Mouse (Mus musculus) kidney, embryonic 14.5 days (tissue): ENCODE measurements around the gene Eps8l2. TPM values are rescaled to one million over a fixed set of nuclear protein-coding genes. Genes with fewer than 3 reads are reported as not detected.

Source experiments
- ATAC-seq: fragments of 200-750 bp; cut with Nextera tagmentation; 2 replicates; pipeline ENCODE4 v1.8.0; 2017; ENCODE audit warnings: moderate number of reproducible peaks, mild to moderate bottlenecking, moderate TSS enrichment, moderate library complexity; ENCODE audit not compliant: low FRiP score, low TSS enrichment
- H3K27ac ChIP-seq: fragments of 300-500 bp; sonication (generic); 2 replicates; pipeline ENCODE4 v1.5.1; 2014; ENCODE audit warnings: low read depth, mild to moderate bottlenecking, low read length, moderate library complexity, mixed read lengths
- H3K27me3 ChIP-seq: fragments of 300-500 bp; sonication (generic); 2 replicates; pipeline ENCODE4 v1.6.1; 2014; ENCODE audit warnings: mild to moderate bottlenecking, low read length; ENCODE audit not compliant: control insufficient read depth, insufficient read depth
- H3K36me3 ChIP-seq: fragments of 300-500 bp; sonication (generic); 2 replicates; pipeline ENCODE4 v1.6.1; 2014; ENCODE audit warnings: low read length, mixed read lengths; ENCODE audit not compliant: control insufficient read depth, insufficient read depth
- H3K4me1 ChIP-seq: fragments of 300-500 bp; sonication (generic); 2 replicates; pipeline ENCODE4 v1.6.1; 2014; ENCODE audit warnings: low read length, mixed read lengths; ENCODE audit not compliant: control insufficient read depth, insufficient read depth
- H3K4me2 ChIP-seq: fragments of 300-500 bp; sonication (generic); replicated peaks from 2 replicates; pipeline ENCODE4 v1.6.1; 2014; ENCODE audit warnings: low read depth, mild to moderate bottlenecking, low read length
- H3K4me3 ChIP-seq: fragments of 300-500 bp; sonication (generic); 2 replicates; pipeline ENCODE4 v1.5.1; 2014; ENCODE audit warnings: mild to moderate bottlenecking, low read length
- H3K9ac ChIP-seq: fragments of 300-500 bp; sonication (generic); 2 replicates; pipeline ENCODE4 v1.6.1; 2014; ENCODE audit warnings: low read depth, mild to moderate bottlenecking, low read length, moderate library complexity
- H3K9me3 ChIP-seq: fragments of 300-500 bp; sonication (generic); 2 replicates; pipeline ENCODE4 v1.6.1; 2016; ENCODE audit warnings: low read length; ENCODE audit not compliant: control insufficient read depth
- WGBS: fragments of 180-500 bp; shearing (Covaris S2); extraction: QIAGEN DNeasy Blood & Tissue Kit; methylation state at CpG from one replicate; pipeline ENCODE4 v1.1.7; 2014; 5-methylcytosine and 5-hydroxymethylcytosine counted together
- polyA plus RNA-seq: library from polyadenylated mRNA; unstranded; fragments of >200 nt; fragmentation: Nextera tagmentation; extraction: Ambion mirVana; gene quantifications from 2 replicates; pipeline ENCODE4 v1.2.1, GENCODE M21; 2014

Gene Eps8l2
- 9.6 and 18.0 TPM in 2 replicates for polyA plus RNA-seq

DNA sequence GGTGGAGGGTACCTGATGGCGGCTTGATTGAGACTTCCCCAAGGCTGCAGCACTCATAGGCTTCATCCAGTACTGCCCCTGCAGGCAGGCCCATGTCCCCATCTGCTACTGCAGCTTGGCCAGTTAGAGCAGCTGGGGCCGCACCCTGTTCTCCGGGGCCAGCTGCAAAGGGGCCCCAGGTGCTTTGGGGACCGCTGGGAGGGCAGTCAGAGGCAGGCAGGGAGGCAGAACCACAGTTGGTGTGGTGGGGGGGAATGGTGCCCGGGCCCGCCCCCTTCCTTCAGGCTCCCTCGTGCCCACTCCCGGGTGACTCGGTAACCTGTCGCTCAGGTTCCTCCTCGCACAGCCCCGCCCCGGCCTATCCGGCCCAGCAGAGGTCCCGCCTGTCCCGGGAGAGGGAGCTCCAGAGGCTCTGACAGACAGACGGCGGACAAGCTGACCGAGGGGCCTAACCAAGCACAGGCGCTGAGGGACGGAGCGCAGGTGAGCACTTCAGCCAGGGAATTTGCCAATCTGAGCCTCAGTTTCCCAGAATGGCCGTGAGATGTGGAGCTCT lies at the start of gene Eps8l2:
Gene Eps8l2 (plus strand): TSS at position 305 of the 556 bp plus-strand sequence.
- Histone ChIP-seq H3K9me3 (no peaks in the 10 kb centered on the region), H3K9ac (peak within 1 kb of the TSS; percentile 31; the same call in 1 of the 2 replicates), H3K36me3 (peaks cover 7% of the 10 kb centered on the region), H3K4me1 (peaks cover 21% of the 10 kb centered on the region), H3K4me2 (peak within 1 kb of the TSS; percentile 49), H3K27me3 (no peaks in the 10 kb centered on the region; the same call in 1 of the 2 replicates), H3K4me3 (peak within 1 kb of the TSS; percentile 27), H3K27ac (no peak within 1 kb of the TSS)
- peak; percentile 79 for ATAC-seq
- WGBS = 4% methylated on average over 23 of the region's 23 CpGs

DNA sequence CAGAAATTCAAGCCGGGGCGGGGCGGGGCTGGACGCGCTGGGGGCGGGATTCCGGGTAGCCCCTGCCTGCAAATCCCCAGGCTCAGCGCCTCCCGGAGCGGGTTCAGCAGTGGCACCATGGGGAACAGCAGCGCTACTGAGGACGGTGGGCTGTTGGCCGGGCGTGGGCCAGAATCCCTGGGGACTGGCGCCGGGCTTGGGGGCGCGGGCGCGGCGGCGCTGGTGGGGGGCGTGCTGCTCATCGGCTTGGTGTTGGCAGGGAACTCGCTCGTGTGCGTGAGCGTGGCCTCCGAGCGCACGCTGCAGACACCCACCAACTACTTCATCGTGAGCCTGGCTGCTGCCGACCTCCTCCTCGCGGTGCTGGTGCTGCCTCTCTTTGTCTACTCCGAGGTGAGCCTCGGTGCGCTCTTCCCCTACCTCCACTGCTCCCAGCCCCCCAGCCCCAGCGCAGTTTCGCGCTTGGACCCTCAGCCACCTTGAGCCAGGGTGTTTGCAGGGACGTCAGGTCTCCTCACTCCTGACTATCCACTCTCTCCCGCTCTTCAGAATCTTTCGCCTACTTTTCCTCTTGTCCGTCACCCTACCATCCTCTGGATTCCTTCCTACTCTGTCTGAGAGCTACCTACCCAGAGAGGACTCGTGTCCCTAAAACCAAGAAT lies 46.6 kb upstream of the Eps8l2 start, which contains the start of gene Drd4:
Gene Drd4 (plus strand): TSS at position 86 of the 662 bp plus-strand sequence.
- Histone ChIP-seq H3K9me3 (no peaks in the 10 kb centered on the region), H3K4me2 (peak within 1 kb of the TSS; percentile 90), H3K27ac (no peak within 1 kb of the TSS), H3K27me3 (peaks cover 41% of the 10 kb centered on the region), H3K4me1 (no peaks in the 10 kb centered on the region), H3K4me3 (peak within 1 kb of the TSS; percentile 52), H3K9ac (peak within 1 kb of the TSS; percentile 60), H3K36me3 (no peaks in the 10 kb centered on the region)
- peak; percentile 76 for ATAC-seq
- WGBS = 2% methylated on average over 46 of the region's 46 CpGs

DNA sequence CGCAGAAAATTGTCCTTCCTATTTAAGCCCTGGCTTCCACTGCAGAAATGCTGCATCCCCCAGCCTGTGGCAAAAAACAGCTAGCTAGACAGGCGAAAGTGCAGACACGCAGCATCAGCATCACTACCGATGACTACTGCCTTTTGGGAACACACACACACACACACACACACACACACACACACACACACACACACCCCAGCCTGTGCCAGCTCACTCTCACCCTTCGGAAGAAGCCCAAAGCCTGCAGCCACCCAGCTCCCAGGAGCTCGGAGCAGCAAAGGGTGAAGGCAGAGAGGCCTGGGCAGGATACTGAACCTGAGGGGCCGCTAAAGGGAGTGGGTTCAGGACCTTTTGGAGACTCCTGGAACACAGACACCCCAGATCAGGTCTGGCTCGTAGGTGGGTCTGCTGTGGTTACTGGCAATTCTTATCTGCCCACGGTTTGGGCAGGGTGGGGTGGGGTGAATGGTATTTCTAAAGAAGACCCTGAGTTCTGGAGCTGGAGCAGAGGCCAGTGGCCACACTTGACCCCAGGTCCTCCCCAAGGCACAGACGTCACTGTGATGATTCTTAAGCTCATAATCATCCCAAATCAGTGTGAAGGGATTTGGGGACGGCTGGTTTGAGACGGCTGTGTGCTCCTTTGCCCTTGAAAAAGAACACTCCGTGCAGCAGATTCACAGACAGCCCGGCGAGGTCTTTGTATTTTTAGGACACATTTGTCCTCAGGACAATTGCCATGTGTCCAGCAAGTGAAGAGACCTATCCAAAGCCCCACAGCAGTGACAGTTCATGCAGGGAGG lies 45.9 kb upstream of the Eps8l2 start:
- no peak for ATAC-seq
- Histone ChIP-seq H3K4me3 (peak overlapping the region; percentile 52), H3K4me2 (peak overlapping the region; percentile 90), H3K9me3 (no peaks in the 10 kb centered on the region), H3K27ac (no peak overlapping the region), H3K36me3 (0 out of 2 replicates have a peak, but pooled peaks cover 4% of the 10 kb centered on the region), H3K9ac (no peak overlapping the region), H3K4me1 (no peaks in the 10 kb centered on the region), H3K27me3 (peaks cover 41% of the 10 kb centered on the region)
- WGBS = 40% methylated on average over 15 of the region's 15 CpGs

DNA sequence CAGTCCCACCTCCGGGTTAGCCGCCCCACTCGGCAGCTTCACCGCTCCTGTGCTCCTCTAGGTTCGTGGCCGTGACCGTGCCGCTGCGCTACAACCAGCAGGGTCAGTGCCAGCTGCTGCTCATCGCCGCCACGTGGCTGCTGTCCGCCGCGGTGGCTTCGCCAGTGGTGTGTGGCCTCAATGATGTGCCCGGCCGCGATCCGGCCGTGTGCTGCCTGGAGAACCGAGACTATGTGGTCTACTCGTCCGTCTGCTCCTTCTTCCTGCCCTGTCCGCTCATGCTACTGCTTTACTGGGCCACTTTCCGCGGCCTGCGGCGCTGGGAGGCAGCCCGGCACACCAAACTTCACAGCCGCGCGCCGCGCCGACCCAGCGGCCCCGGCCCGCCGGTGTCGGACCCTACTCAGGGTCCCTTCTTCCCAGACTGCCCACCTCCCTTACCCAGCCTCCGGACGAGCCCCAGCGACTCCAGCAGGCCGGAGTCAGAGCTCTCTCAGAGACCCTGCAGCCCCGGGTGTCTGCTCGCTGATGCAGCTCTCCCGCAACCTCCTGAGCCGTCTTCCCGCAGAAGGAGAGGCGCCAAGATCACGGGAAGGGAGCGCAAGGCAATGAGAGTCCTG lies 44.7 kb upstream of the Eps8l2 start:
- H3K36me3 ChIP-seq = peaks cover 9% of the 10 kb centered on the region

DNA sequence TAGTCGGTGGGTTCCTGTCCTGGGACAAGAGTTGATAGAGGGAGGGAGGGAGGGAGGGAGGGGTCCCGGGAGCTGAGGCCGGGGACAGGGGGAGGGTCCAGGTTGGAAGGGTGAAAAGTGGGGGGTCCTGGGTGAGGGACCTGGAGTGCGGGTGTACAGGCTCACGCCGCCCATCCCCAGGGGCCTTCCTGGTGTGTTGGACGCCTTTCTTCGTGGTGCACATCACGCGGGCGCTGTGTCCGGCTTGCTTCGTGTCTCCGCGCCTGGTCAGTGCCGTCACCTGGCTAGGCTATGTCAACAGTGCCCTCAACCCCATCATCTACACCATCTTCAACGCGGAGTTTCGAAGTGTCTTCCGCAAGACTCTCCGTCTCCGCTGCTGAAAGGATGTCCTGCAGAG lies 44.2 kb upstream of the Eps8l2 start:
- 0 out of 2 replicates have a peak, but pooled peaks have one; percentile 3 for ATAC-seq
- no peaks in the 10 kb centered on the region for H3K4me1 ChIP-seq
- H3K4me3 ChIP-seq = peak overlapping the region; percentile 39
- H3K27me3 ChIP-seq = peaks cover 41% of the 10 kb centered on the region
- no peak overlapping the region for H3K27ac ChIP-seq
- H3K36me3 ChIP-seq = peaks cover 14% of the 10 kb centered on the region
- no peaks in the 10 kb centered on the region for H3K9me3 ChIP-seq
- 7% methylated on average over 22 of the region's 22 CpGs for WGBS
- peak overlapping the region; percentile 57; the same call in 1 of the 2 replicates for H3K9ac ChIP-seq
- H3K4me2 ChIP-seq = peak overlapping the region; percentile 76

More for the DNA sequence above, 44.7 kb upstream of the Eps8l2 start:
- peak overlapping the region; percentile 76 for H3K4me2 ChIP-seq
- WGBS = under 1% methylated on average over 52 of the region's 53 CpGs
- H3K4me1 ChIP-seq = no peaks in the 10 kb centered on the region
- peaks cover 41% of the 10 kb centered on the region for H3K27me3 ChIP-seq
- H3K4me3 ChIP-seq = peak overlapping the region; percentile 39
- ATAC-seq = peak; percentile 26; the same call in 1 of the 2 replicates
- peak overlapping the region; percentile 57 for H3K9ac ChIP-seq
- no peaks in the 10 kb centered on the region for H3K9me3 ChIP-seq
- H3K27ac ChIP-seq = no peak overlapping the region

DNA sequence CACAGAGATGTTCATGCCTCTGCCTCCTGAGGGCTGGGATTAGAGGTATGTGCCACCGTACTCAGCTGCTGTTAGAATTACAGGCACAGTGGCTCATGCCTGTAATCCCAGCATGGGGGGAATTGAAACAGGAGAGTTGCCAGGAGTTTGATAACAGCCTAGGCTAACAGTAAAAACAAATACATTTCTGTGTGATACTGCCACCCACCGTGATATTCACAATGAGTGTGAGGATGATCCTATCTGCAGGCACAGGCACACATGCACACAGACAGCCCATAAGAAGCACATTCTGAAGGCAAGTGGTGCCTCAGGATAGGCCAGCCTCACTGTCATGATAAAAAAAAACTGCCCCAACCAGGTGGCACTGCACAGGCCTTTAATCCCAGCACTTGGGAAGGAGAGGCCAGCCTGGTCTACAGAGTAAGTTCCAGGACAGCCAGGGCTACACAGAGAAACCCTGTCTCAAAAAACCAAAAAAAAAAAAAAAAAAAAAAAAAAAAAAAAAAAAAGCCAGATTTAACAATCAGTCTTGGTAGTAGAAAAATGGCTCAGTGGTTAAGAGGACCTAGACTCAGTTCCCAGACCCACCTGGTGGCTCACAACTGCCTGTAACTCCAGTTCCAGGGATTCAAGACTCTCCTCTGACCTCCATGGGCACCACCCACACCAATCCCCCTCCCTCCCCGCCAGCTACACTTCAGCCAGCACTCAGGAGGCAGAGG lies 40.6 kb upstream of the Eps8l2 start:
- H3K36me3 ChIP-seq = peaks cover 49% of the 10 kb centered on the region
- no peaks in the 10 kb centered on the region for H3K9me3 ChIP-seq
- no peak overlapping the region for H3K9ac ChIP-seq
- H3K27me3 ChIP-seq = peaks cover 27% of the 10 kb centered on the region
- WGBS = 70% methylated on average over 3 of the region's 3 CpGs
- ATAC-seq = no peak
- no peaks in the 10 kb centered on the region for H3K4me1 ChIP-seq
- H3K27ac ChIP-seq = no peak overlapping the region
- no peak overlapping the region for H3K4me2 ChIP-seq
- H3K4me3 ChIP-seq = no peak overlapping the region

DNA sequence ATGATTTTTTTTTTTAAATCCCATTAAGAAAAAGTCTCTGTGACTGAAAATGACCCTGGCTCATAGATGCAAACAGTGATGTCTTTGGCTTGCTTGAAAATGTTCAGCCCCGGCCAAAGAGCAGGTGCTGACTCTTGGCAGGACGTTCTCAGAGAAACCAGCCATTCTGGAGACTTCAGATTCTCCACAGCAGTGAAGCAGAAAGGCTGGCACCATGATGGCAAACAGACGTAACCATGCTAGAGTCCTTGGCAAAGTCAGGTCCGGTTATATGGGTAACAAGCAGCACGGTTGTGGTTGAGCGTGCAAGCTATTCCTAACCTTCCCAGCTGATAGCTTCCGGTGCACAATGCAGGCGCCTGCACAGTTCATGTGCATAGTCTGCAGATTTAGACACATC lies 39.5 kb upstream of the Eps8l2 start:
- 91% methylated on average over 8 of the region's 8 CpGs for WGBS
- H3K36me3 ChIP-seq = peaks cover 56% of the 10 kb centered on the region

DNA sequence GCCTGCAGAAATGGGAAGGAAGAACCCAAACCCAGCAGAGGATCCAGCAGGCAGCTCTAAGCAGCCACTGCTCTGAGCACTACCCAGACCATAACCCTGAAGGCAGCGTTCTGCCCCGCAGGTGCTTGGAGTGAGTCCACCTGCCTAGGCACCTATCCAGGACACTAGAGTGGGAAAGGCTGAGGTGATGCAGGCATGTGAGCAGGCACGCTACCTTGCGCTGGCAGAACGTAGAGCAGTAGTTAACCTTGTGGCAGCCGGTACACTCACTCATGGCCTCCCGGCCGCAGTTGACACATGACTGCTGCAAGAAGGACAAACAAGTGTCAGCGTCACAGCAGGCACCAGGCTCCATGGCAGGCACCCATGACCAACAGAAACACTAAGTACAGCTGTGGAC lies 37.3 kb upstream of the Eps8l2 start:
- H3K27ac ChIP-seq = no peak overlapping the region
- ATAC-seq = no peak
- H3K27me3 ChIP-seq = no peaks in the 10 kb centered on the region
- H3K4me2 ChIP-seq = no peak overlapping the region
- H3K36me3 ChIP-seq = peaks cover 75% of the 10 kb centered on the region
- WGBS = 97% methylated on average over 9 of the region's 9 CpGs
- H3K4me1 ChIP-seq = no peaks in the 10 kb centered on the region
- no peak overlapping the region for H3K4me3 ChIP-seq
- H3K9ac ChIP-seq = no peak overlapping the region
- no peaks in the 10 kb centered on the region for H3K9me3 ChIP-seq

More for the DNA sequence above, 39.5 kb upstream of the Eps8l2 start:
- no peak for ATAC-seq
- Histone ChIP-seq H3K4me1 (no peaks in the 10 kb centered on the region), H3K9me3 (no peaks in the 10 kb centered on the region), H3K4me3 (no peak overlapping the region), H3K27ac (no peak overlapping the region), H3K4me2 (no peak overlapping the region), H3K9ac (no peak overlapping the region), H3K27me3 (peaks cover 16% of the 10 kb centered on the region)
